Mouse (Mus musculus) kidney, embryonic 14.5 days (tissue): ENCODE results near the gene Ctsl. TPM values are rescaled to one million over a fixed set of nuclear protein-coding genes. Genes with fewer than 3 reads are reported as not detected.

Source experiments
- ATAC-seq: fragments of 200-750 bp; cut with Nextera tagmentation; 2 replicates; pipeline ENCODE4 v1.8.0; 2017; ENCODE audit warnings: moderate number of reproducible peaks, mild to moderate bottlenecking, moderate TSS enrichment, moderate library complexity; ENCODE audit not compliant: low FRiP score, low TSS enrichment
- H3K27ac ChIP-seq: fragments of 300-500 bp; sonication (generic); 2 replicates; pipeline ENCODE4 v1.5.1; 2014; ENCODE audit warnings: low read depth, mild to moderate bottlenecking, low read length, moderate library complexity, mixed read lengths
- H3K27me3 ChIP-seq: fragments of 300-500 bp; sonication (generic); 2 replicates; pipeline ENCODE4 v1.6.1; 2014; ENCODE audit warnings: mild to moderate bottlenecking, low read length; ENCODE audit not compliant: control insufficient read depth, insufficient read depth
- H3K36me3 ChIP-seq: fragments of 300-500 bp; sonication (generic); 2 replicates; pipeline ENCODE4 v1.6.1; 2014; ENCODE audit warnings: low read length, mixed read lengths; ENCODE audit not compliant: control insufficient read depth, insufficient read depth
- H3K4me1 ChIP-seq: fragments of 300-500 bp; sonication (generic); 2 replicates; pipeline ENCODE4 v1.6.1; 2014; ENCODE audit warnings: low read length, mixed read lengths; ENCODE audit not compliant: control insufficient read depth, insufficient read depth
- H3K4me2 ChIP-seq: fragments of 300-500 bp; sonication (generic); replicated peaks from 2 replicates; pipeline ENCODE4 v1.6.1; 2014; ENCODE audit warnings: low read depth, mild to moderate bottlenecking, low read length
- H3K4me3 ChIP-seq: fragments of 300-500 bp; sonication (generic); 2 replicates; pipeline ENCODE4 v1.5.1; 2014; ENCODE audit warnings: mild to moderate bottlenecking, low read length
- H3K9ac ChIP-seq: fragments of 300-500 bp; sonication (generic); 2 replicates; pipeline ENCODE4 v1.6.1; 2014; ENCODE audit warnings: low read depth, mild to moderate bottlenecking, low read length, moderate library complexity
- H3K9me3 ChIP-seq: fragments of 300-500 bp; sonication (generic); 2 replicates; pipeline ENCODE4 v1.6.1; 2016; ENCODE audit warnings: low read length; ENCODE audit not compliant: control insufficient read depth
- WGBS: fragments of 180-500 bp; shearing (Covaris S2); extraction: QIAGEN DNeasy Blood & Tissue Kit; methylation state at CpG from one replicate; pipeline ENCODE4 v1.1.7; 2014; 5-methylcytosine and 5-hydroxymethylcytosine counted together
- polyA plus RNA-seq: library from polyadenylated mRNA; unstranded; fragments of >200 nt; fragmentation: Nextera tagmentation; extraction: Ambion mirVana; gene quantifications from 2 replicates; pipeline ENCODE4 v1.2.1, GENCODE M21; 2014

The Ctsl gene
- polyA plus RNA-seq, 1 experiment from 2014 or later, result 283 TPM

DNA sequence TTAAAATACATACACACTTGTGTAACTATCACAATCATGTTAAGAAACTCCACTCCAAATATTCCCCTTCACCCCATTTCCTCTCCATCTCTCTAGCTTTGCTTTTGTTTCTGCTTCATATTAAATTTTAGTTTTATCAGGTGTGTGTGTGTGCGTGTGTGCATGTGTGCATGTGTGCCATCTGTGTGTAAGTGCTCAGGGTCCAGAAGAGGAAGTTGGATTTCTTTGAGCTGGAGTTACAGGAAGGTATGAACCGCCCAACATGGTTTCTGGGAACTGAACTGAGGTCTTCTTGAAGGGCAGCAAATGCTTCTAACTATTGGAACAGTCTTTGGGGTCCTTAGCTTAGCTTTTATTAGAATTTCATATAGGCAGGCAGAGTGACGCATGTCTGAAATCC lies 14.2 kb upstream of the Ctsl start:
- WGBS, result 92% methylated on average over 3 of the region's 3 CpGs
- no peak for ATAC-seq

DNA sequence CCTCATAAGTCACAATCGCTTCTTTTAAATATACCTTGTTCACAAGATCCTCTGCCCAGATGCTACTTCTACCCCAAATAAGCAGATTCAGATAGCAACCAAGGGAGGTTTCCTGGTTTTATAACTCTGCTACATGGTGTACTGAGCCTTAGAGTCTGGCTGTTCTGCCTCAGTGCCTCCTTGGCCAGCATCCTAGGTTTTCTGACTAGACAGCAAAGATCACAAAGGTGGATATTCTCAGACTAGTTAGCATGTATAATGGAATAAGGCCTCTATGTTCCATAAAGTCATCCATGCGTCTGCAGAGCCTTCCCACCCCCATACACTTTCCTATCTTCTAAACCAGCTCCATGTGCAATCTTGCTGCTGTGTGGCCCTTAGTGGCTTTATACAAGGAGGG lies 9.6 kb upstream of the Ctsl start:
- Histone ChIP-seq H3K27me3 (no peaks in the 10 kb centered on the region), H3K27ac (no peak overlapping the region), H3K36me3 (no peaks in the 10 kb centered on the region), H3K4me1 (no peaks in the 10 kb centered on the region), H3K4me2 (no peak overlapping the region), H3K4me3 (no peak overlapping the region), H3K9ac (no peak overlapping the region), H3K9me3 (no peaks in the 10 kb centered on the region)
- WGBS, result 89% methylated on average over 2 of the region's 2 CpGs
- no peak for ATAC-seq

More for the DNA sequence above, 14.2 kb upstream of the Ctsl start:
- Histone ChIP-seq H3K4me3 (no peak overlapping the region), H3K4me1 (no peaks in the 10 kb centered on the region), H3K27ac (no peak overlapping the region), H3K4me2 (no peak overlapping the region), H3K36me3 (no peaks in the 10 kb centered on the region), H3K9ac (no peak overlapping the region), H3K9me3 (no peaks in the 10 kb centered on the region), H3K27me3 (no peaks in the 10 kb centered on the region)

DNA sequence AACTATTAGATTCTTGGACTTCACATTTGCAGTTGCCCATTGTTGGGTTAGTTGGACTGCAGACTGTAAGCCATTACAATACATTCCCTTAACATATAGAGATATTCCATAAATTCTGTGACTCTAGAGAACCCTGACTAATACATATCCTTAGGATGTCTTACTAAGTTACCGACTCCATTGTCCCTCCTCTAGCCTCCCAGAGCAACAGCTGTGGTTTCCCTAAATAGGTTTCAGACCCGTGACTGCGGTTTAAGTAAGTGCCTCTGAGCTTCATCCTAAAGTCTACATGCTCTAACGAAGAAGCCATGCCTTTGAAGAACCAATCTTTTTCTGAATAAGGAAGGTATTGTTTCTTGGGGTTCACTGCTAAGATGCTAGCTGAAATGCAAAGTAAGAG lies 7.9 kb upstream of the Ctsl start:
- no peaks in the 10 kb centered on the region for H3K4me1 ChIP-seq
- H3K4me3 ChIP-seq, result no peak overlapping the region
- H3K9me3 ChIP-seq, result no peaks in the 10 kb centered on the region
- H3K4me2 ChIP-seq, result no peak overlapping the region
- WGBS, result 85% methylated on average over 4 of the region's 4 CpGs
- no peaks in the 10 kb centered on the region for H3K27me3 ChIP-seq
- H3K27ac ChIP-seq, result no peak overlapping the region
- no peak for ATAC-seq
- no peak overlapping the region for H3K9ac ChIP-seq
- no peaks in the 10 kb centered on the region for H3K36me3 ChIP-seq

DNA sequence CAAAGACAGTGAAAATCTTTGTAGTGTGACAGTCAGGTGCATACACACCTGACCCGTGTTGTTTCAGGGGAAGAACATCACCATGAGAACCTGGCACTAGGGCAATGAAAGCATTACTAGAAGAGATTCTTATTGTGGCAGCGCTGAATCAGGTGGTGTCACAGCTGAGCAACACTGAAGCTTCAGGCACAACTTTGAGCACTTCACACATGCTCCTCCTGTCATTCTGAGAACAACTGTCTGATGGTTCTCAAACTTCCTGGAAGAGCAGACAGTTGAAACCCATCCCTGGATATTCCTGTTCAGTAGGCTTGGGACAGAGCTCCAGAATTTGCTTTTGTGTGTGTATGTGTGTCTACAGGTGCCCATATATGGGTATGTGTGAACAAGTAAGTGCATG lies 5.8 kb upstream of the Ctsl start:
- no peak overlapping the region for H3K4me3 ChIP-seq
- H3K9me3 ChIP-seq, result no peaks in the 10 kb centered on the region
- no peak overlapping the region for H3K27ac ChIP-seq
- no peak for ATAC-seq
- H3K27me3 ChIP-seq, result no peaks in the 10 kb centered on the region
- no peaks in the 10 kb centered on the region for H3K36me3 ChIP-seq
- no peak overlapping the region for H3K4me2 ChIP-seq
- H3K9ac ChIP-seq, result no peak overlapping the region
- WGBS, result 83% methylated on average over 2 of the region's 2 CpGs
- H3K4me1 ChIP-seq, result no peaks in the 10 kb centered on the region

DNA sequence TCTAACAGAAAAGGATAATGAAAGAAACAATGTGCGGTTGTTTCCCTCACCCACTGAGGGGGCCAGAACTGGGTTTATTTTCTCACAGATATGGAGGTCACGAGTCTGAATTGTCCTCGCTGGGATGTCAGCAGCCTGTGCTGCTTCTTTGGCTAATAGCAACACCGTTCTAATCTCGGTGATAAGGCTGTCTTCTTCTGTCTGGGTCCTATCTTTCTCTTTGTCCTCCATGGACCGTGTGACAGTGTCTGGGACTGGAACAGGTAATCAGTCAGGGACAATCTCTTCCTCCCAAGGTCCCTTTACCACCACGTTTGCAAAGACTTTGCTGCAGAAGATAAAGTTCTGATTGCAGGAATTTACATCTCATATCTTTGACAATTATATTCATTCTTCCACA lies 4.5 kb upstream of the Ctsl start:
- no peak overlapping the region for H3K9ac ChIP-seq
- no peaks in the 10 kb centered on the region for H3K9me3 ChIP-seq
- H3K36me3 ChIP-seq, result no peaks in the 10 kb centered on the region
- H3K4me2 ChIP-seq, result no peak overlapping the region
- no peaks in the 10 kb centered on the region for H3K27me3 ChIP-seq
- 72% methylated on average over 7 of the region's 7 CpGs for WGBS
- ATAC-seq, result no peak
- no peak overlapping the region for H3K27ac ChIP-seq
- no peaks in the 10 kb centered on the region for H3K4me1 ChIP-seq
- H3K4me3 ChIP-seq, result no peak overlapping the region

DNA sequence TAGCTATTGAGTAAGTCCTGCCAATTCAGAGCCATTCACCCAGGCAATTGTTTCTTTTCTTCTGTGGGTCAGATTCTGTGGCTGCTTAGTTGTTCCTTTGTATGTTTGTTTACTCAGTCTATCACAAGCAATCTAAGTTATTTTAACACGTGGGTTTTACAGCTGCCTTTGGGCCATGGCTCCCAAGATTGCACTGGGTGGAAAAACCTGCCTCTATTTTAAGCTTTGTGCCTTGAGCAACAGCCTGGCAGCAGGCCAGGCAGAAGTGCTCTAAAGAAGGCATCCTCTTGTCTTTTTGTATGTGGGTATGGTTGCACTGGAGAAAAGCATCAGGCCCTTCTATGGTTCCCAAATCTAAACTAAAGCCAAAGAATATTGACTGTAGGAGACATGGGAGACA lies 3.0 kb upstream of the Ctsl start:
- Histone ChIP-seq H3K4me3 (no peak overlapping the region), H3K4me1 (peaks cover 8% of the 10 kb centered on the region; the same call in 1 of the 2 replicates), H3K27me3 (no peaks in the 10 kb centered on the region), H3K27ac (no peak overlapping the region), H3K9ac (no peak overlapping the region), H3K9me3 (no peaks in the 10 kb centered on the region), H3K36me3 (no peaks in the 10 kb centered on the region), H3K4me2 (no peak overlapping the region)
- ATAC-seq, result no peak
- WGBS, result 12% methylated on average over 1 of the region's 1 CpGs

DNA sequence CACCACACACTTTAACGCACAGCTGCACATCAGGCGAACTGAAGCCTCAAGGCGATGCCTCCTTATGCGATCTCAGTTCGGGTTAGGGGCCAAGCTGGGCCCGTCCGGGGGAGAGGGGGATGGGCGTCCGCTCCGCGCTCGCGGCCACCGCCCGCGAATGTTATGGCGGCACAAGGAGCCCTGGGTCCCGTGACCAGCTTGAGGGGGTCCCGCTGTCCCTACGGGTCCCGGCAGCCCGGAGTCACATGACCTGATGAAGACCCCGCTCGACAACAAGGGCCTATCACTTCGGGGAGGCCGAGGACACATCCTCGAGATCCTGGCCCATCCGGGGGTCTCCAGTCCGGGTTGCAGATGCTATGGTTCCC lies 901 bp downstream of the Ctsl start:
- peak overlapping the region; percentile 86 for H3K4me3 ChIP-seq
- peak; percentile 82 for ATAC-seq
- H3K4me1 ChIP-seq, result peaks cover 11% of the 10 kb centered on the region; the same call in 1 of the 2 replicates
- H3K9me3 ChIP-seq, result no peaks in the 10 kb centered on the region
- no peaks in the 10 kb centered on the region for H3K27me3 ChIP-seq
- peaks cover 28% of the 10 kb centered on the region; the same call in 1 of the 2 replicates for H3K36me3 ChIP-seq
- WGBS, result 0% methylated on average over 29 of the region's 29 CpGs
- 0 out of 2 replicates have a peak overlapping the region, but pooled peaks have one; percentile 39 for H3K27ac ChIP-seq
- H3K9ac ChIP-seq, result peak overlapping the region; percentile 81
- H3K4me2 ChIP-seq, result peak overlapping the region; percentile 62

DNA sequence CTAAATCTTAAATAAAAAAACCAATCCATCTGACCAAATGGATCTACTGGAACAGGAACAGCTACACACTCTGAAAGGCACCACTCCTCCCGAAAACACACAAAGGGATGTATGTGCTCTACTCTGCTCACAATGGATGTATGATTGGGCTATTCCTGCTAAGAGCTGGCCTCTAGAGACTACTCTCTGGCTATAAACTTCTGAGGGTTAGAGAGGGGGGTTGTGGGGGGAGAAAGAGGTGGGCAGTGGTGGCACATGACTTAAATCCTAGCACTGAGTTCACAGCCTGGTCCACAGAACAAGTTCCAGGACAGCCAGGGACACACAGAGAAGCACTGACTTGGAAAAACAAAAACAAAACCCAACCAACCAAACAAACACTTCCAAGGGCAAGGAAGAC lies 2.1 kb downstream of the Ctsl start:
- Histone ChIP-seq H3K4me1 (peaks cover 11% of the 10 kb centered on the region; the same call in 1 of the 2 replicates), H3K27me3 (no peaks in the 10 kb centered on the region), H3K9me3 (no peaks in the 10 kb centered on the region), H3K27ac (no peak overlapping the region), H3K4me2 (peak overlapping the region; percentile 62), H3K36me3 (peaks cover 38% of the 10 kb centered on the region), H3K9ac (peak overlapping the region; percentile 25; the same call in 1 of the 2 replicates), H3K4me3 (peak overlapping the region; percentile 86; the same call in 1 of the 2 replicates)
- WGBS, result 87% methylated on average over 1 of the region's 1 CpGs
- ATAC-seq, result no peak

DNA sequence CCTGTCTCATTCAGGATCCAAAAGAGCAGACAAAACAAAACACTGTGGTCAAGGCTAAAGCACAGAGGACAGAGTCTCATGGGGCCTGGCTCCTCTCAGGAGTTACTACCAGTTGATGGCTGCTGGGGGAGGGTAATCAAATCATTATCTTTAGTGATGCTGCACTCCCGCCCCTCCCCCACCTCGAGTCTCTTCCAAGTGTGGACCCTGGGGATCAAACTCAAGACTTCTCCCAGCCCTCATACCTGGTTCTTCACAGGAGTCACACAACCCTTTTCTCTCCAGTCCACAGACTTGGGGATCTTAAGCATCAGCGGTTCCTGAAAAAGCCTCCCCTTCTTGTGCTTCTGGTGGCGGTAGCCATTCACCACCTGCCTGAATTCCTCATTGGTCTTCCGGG lies 3.1 kb downstream of the Ctsl start:
- Histone ChIP-seq H3K4me1 (peaks cover 11% of the 10 kb centered on the region; the same call in 1 of the 2 replicates), H3K36me3 (peaks cover 48% of the 10 kb centered on the region), H3K9ac (no peak overlapping the region), H3K4me2 (no peak overlapping the region), H3K4me3 (no peak overlapping the region), H3K9me3 (no peaks in the 10 kb centered on the region), H3K27me3 (no peaks in the 10 kb centered on the region), H3K27ac (no peak overlapping the region)
- whole genome bisulfite sequencing, result 87% methylated on average over 5 of the region's 5 CpGs
- ATAC-seq, result no peak
